Mouse (Mus musculus) layer of hippocampus, adult 6 months (tissue): Measurements from ENCODE around the gene Rgs10. TPM values are rescaled to one million over a fixed set of nuclear protein-coding genes. Genes with fewer than 3 reads are reported as not detected.

Experiments used
- long read RNA-seq, 2 experiments: library from polyadenylated mRNA; unstranded; transcript quantifications; one replicate each; pipeline ENCODE4 v2.0.0; 2019 to 2020
- polyA plus RNA-seq: library from polyadenylated mRNA; unstranded; fragments of <200 nt; fragmentation: Nextera tagmentation; gene quantifications from 2 replicates; pipeline ENCODE4 v1.2.3, GENCODE M21; 2021

The Rgs10 gene
- polyA plus RNA-seq, result 127 and 136 TPM in 2 replicates
- long read RNA-seq, experiment 1, transcript Rgs10-201 (5 exons, 880 nt), result major isoform, 73 of 102 reads
- long read RNA-seq, experiment 1, partial matches to known transcripts, result 3 of 102 reads
- long read RNA-seq, experiment 1, other reads (novel, unspliced or antisense), result 26 of 102 reads
- long read RNA-seq, experiment 2, transcript Rgs10-201 (5 exons, 880 nt), result major isoform, 19 of 30 reads
- long read RNA-seq, experiment 2, partial matches to known transcripts, result 0 of 30 reads
- long read RNA-seq, experiment 2, other reads (novel, unspliced or antisense), result 11 of 30 reads

DNA sequence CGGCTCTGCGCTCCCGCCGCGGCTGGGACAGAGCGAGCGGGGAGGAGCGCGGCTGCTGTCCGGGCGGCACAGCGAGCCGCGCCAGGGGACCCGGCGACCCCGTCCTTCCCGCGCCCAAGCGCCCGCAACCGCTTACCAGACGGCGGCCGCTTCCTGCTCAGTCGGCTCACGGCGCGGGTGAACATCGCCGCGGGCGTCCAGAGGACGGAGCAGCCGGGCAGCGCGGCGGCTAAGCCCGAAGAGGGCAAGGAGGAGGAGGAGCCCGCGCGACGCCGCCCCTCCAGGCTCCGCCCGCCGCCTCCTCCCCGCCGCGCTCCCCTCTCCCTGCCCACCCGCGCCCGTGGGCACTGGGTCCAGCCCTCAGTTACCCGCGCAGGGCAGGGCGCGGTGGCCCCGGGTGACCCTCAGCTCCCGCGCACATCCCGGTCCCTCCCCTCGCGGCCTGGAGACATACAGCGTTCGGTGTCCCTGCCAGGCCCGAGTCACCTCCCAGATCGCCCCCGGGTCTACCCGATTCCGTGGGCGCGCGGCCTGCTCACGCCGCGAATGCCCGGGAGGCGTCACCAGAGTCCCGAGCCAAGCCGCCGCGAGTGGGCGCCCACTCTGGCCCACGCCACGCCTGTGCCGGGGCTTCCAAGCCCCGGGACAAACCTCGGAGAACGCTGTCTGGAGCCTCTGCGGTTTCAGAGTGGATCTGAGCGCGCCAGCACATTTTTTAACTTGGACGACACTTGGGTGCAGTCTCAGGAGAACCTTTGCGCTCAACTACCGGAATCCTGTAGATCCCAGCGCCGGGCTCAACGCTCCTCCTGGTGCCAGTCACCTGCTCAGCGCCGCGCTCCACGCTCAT lies at the start of gene Rgs10:
Gene Rgs10, minus strand, starts transcription at position 829 of the 850 bp plus-strand sequence.

DNA sequence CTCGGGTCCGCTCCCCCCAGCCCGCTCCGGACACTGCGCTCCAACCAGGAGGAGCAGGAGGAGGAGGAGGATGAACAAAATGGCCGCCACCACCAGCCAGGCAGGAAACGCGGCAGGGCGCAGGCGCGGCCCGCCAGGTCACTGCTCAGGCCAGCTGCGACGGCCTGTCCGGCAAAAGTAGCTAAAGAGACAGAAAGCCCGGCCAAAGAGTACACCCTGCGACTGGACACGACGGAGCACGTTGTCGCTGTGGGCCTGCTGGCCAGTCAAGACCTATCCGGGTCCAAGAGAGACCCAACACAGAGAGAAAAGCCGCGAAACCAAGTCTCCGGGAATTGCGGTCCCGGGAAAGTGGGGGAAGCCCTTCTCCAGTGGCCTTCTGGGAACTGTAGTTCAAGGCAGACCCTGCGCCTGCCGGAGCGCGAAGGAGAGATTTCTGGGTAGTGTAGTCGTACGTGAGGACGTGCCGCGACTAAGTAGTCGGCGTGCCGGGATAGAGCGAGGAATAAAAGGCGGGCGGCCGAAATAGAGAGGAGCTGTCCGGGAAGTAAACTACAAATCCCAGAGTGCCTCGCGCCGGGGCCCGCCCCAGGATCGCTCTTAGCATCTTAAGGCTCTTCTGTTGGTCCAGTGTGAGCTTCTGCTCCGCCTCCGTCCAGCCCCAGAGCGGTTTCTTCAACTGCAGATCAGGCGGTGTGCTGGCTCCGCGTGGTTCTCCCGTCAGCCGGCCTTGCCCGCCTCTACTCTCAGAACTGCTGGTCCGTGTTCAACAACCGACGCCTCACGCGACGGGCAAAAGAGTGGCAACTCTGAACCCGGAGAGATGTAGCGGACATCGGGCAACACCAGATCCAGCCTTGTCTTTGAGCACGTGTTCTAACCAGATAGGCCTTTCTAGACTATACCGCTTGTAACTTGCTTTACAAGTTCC lies 43.0 kb upstream of the Rgs10 start, which contains the start of gene Tial1:
Gene Tial1, minus strand, starts transcription at position 433 of the 931 bp plus-strand sequence.

Other genes with a start within 250 kb of the Rgs10 start
- 31.1 and 37.6 TPM in 2 replicates for gene Cox6a2, start 212.4 kb downstream of the Rgs10 start, polyA plus RNA-seq
- 8.8 and 10.3 TPM in 2 replicates for gene Armc5, start 181.4 kb downstream of the Rgs10 start, polyA plus RNA-seq
- 3.7 and 4.2 TPM in 2 replicates for gene 9130023H24Rik, start 180.7 kb downstream of the Rgs10 start, polyA plus RNA-seq
- 13.7 and 18.3 TPM in 2 replicates for gene Tgfb1i1, start 171.9 kb downstream of the Rgs10 start, polyA plus RNA-seq
- not detected in 2 replicates for gene Slc5a2, start 153.1 kb downstream of the Rgs10 start, polyA plus RNA-seq
- 17.7 and 20.3 TPM in 2 replicates for gene BC017158, start 120.6 kb downstream of the Rgs10 start, polyA plus RNA-seq
- 8.4 and 10.4 TPM in 2 replicates for gene Tial1, start 43.0 kb upstream of the Rgs10 start, polyA plus RNA-seq
- gene Bag3, start 104.9 kb upstream of the Rgs10 start, polyA plus RNA-seq, result 4.7 and 5.3 TPM in 2 replicates
- 40.3 and 73.8 TPM in 2 replicates for gene Inpp5f, start 192.6 kb upstream of the Rgs10 start, polyA plus RNA-seq